ENCODE assay signal across 12 mouse cellular contexts in the genomic region with DNA sequence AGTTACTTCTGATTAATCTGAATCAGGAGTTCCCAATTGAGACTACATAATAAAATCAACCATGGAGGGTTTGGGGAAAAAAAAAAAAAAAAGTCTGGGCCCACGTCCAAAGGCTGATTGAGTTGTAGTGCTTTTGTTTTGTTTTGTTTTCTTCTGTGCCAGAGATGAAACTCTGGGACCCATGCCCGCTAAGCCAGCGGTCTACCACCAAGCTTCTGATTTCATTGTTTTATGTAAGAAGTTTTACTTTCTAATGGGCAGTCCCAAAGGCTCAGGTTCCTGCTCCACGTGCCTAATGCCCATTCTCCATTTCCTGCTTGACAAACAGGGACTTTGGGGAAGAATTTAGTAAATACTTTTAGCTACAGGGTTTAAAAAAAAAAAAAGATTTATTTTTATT. TPM values are rescaled to one million over a fixed set of nuclear protein-coding genes. Genes with fewer than 3 reads are reported as not detected.
DNase-seq lines count a peak whose midpoint lies in the region; ATAC-seq and TF ChIP-seq lines count a peak whose summit lies in the region.
"Had no signal": no experiment of that assay in that cellular context is flagged by ENCODE, and none has a peak within 500 bp of the region (broad histone marks: within the 10 kb centered on the region; RNA-seq: fewer than 3 reads in every experiment).

No protein-coding gene starts in this region.

- no peak for TF ChIP-seq CTCF in forebrain, postnatal 0 days (IDR thresholded peaks at IDR 0.05; ENCODE audit: low read depth)

- ATAC-seq in forebrain, postnatal 0 days: no peak
- ATAC-seq: liver, embryonic 12.5 days had no signal

- peak; percentile 53 for DNase-seq in forebrain, postnatal 0 days
- no peak for DNase-seq in forebrain, embryonic 10.5 days (ENCODE audit: extremely low spot score, low spot score)
- DNase-seq in left cerebral cortex, postnatal 4 days: peak; percentile 57
- DNase-seq in left cerebral cortex, postnatal 36 days (ENCODE audit: low spot score in 2 of 2): no peak
- peak; percentile 57 for DNase-seq in NIH3T3 (ENCODE audit: low read depth)
- peak; percentile 75 for DNase-seq in lung, postnatal 10 days
- no peak for DNase-seq in thymus, postnatal 25 days
- no peak for DNase-seq in thymus, postnatal 0 days (ENCODE audit: low spot score)
- DNase-seq: right cerebral cortex, adult 18-20 months had no signal

- H3K9ac ChIP-seq in forebrain, postnatal 0 days: no peak overlapping the region
- H3K9ac ChIP-seq: hindbrain, embryonic 15.5 days; liver, embryonic 12.5 days had no signal

- H3K4me3 ChIP-seq in forebrain, postnatal 0 days (ENCODE audit: low read depth, low read length): no peak overlapping the region
- H3K4me3 ChIP-seq in forebrain, embryonic 10.5 days: no peak overlapping the region
- H3K4me3 ChIP-seq: hindbrain, embryonic 15.5 days; liver, embryonic 12.5 days had no signal

- intact Hi-C loops in left cerebral cortex, postnatal 4 days (cut with DNase I): no loop called here
- intact Hi-C loops in left cerebral cortex, postnatal 36 days (cut with DNase I): no loop called here

- WGBS in forebrain, postnatal 0 days: 17% methylated on average over 4 of the region's 4 CpGs
- WGBS in forebrain, embryonic 10.5 days: 81% methylated on average over 4 of the region's 4 CpGs

- no peaks in the 10 kb centered on the region for H3K4me1 ChIP-seq in forebrain, postnatal 0 days (ENCODE audit: insufficient read depth)
- H3K4me1 ChIP-seq in forebrain, embryonic 10.5 days: 0 out of 2 replicates have a peak, but pooled peaks cover 2% of the 10 kb centered on the region
- H3K4me1 ChIP-seq: hindbrain, embryonic 15.5 days; liver, embryonic 12.5 days had no signal

- no peaks in the 10 kb centered on the region for H3K9me3 ChIP-seq in forebrain, postnatal 0 days (ENCODE audit: low read length)
- no peaks in the 10 kb centered on the region for H3K9me3 ChIP-seq in forebrain, embryonic 10.5 days
- H3K9me3 ChIP-seq: hindbrain, embryonic 15.5 days; liver, embryonic 12.5 days had no signal

- H3K27me3 ChIP-seq in forebrain, postnatal 0 days (ENCODE audit: insufficient read depth, low read length): no peaks in the 10 kb centered on the region
- no peaks in the 10 kb centered on the region for H3K27me3 ChIP-seq in forebrain, embryonic 10.5 days (ENCODE audit: poor library complexity, severe bottlenecking)
- H3K27me3 ChIP-seq: CH12.LX; hindbrain, embryonic 15.5 days; liver, embryonic 12.5 days had no signal

- no peaks in the 10 kb centered on the region for H3K36me3 ChIP-seq in forebrain, postnatal 0 days (ENCODE audit: insufficient read depth)
- H3K36me3 ChIP-seq in forebrain, embryonic 10.5 days (replicated peaks): no peaks in the 10 kb centered on the region
- H3K36me3 ChIP-seq: hindbrain, embryonic 15.5 days; liver, embryonic 12.5 days had no signal

- no peak overlapping the region for H3K4me2 ChIP-seq in forebrain, postnatal 0 days (ENCODE audit: low read depth)
- H3K4me2 ChIP-seq: hindbrain, embryonic 15.5 days; liver, embryonic 12.5 days had no signal

- no peak overlapping the region for H3K27ac ChIP-seq in forebrain, postnatal 0 days (ENCODE audit: low read depth, low read length)
- H3K27ac ChIP-seq in forebrain, embryonic 10.5 days: no peak overlapping the region
- H3K27ac ChIP-seq: hindbrain, embryonic 15.5 days; liver, embryonic 12.5 days had no signal

RNA-seq across cellular contexts. Expression of a gene that starts 18.0 kb away (rescaled TPM):
- 106 and 159 TPM in 2 replicates for total RNA-seq in forebrain, postnatal 0 days (2014; rRNA removed)
- 64.2 and 66.5 TPM in 2 replicates for polyA plus RNA-seq in forebrain, postnatal 0 days (2015; fragmentation: Nextera tagmentation; extraction: Ambion mirVana)
- polyA plus RNA-seq in forebrain, embryonic 10.5 days (2016; fragmentation: Nextera tagmentation; extraction: Ambion mirVana): 15.1 and 16.4 TPM in 2 replicates
- 100 to 1,000 TPM; 146 to 153 TPM for total RNA-seq in left cerebral cortex, postnatal 4 days (2021)
- 10 to 100 TPM; 58.5 to 65.0 TPM for total RNA-seq in left cerebral cortex, postnatal 36 days (2021)
- 11.7 and 14.8 TPM in 2 replicates for polyA plus RNA-seq in thymus, postnatal 0 days (2015; fragmentation: Nextera tagmentation; extraction: Ambion mirVana)

RNA-seq across cellular contexts. Expression of a gene that starts 33.9 kb away (rescaled TPM):
- 40.3 and 49.4 TPM in 2 replicates for total RNA-seq in forebrain, postnatal 0 days (2014; rRNA removed)
- polyA plus RNA-seq in forebrain, postnatal 0 days (2015; fragmentation: Nextera tagmentation; extraction: Ambion mirVana): 13.2 and 19.3 TPM in 2 replicates
- polyA plus RNA-seq in forebrain, embryonic 10.5 days (2016; fragmentation: Nextera tagmentation; extraction: Ambion mirVana): 42.7 and 43.0 TPM in 2 replicates
- 100 to 1,000 TPM; 115 to 121 TPM for total RNA-seq in left cerebral cortex, postnatal 4 days (2021)
- 100 to 1,000 TPM; 118 to 145 TPM for total RNA-seq in left cerebral cortex, postnatal 36 days (2021)
- polyA plus RNA-seq in thymus, postnatal 0 days (2015; fragmentation: Nextera tagmentation; extraction: Ambion mirVana): 27.5 and 29.4 TPM in 2 replicates

Comparison
In these comparisons a context has a peak if more than half of its experiments do, and no peak if none do; other contexts are left out.
1. DNase-seq: peak in forebrain, postnatal 0 days (single experiment), left cerebral cortex, postnatal 4 days (single experiment), NIH3T3 (single experiment) and lung, postnatal 10 days (single experiment); none in forebrain, embryonic 10.5 days (single experiment), left cerebral cortex, postnatal 36 days (0 of 2), thymus, postnatal 25 days (single experiment) and thymus, postnatal 0 days (single experiment).